Mouse (Mus musculus) right cerebral cortex, adult 18-20 months (tissue): Measurements from ENCODE around the gene Gria2.

Experiments used
- DNase-seq: peaks from one replicate; pipeline ENCODE4 v3.0.0; 2022; ENCODE audit warnings: mixed read lengths

The Gria2 gene

DNA sequence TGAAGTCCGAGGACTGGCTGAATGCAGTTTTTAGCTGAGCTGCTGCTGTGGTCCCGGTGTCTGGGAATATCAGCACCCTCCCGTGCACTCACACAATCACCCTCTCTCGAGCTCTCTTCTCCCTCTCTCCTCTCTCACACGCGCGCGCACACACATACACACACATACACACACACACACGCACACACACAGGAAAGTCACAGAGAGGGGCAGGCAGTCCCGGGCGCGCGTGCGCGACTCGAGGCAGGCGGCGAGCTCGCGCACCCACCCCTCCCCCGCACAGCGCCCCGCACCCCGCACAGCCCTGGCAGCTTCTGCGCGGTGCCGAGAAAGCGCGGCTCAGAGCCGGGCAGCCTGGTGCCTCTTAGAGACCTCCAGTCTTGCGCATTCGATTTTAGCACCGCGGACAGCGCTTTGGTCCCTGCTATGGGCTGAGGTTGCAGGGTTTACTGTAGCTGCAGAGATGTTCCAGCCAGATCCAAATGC, at the start of gene Gria2:
Gria2 (minus strand) TSS at position 240 of the 486 bp plus-strand sequence.
- DNase-seq = peak; percentile 92

DNA sequence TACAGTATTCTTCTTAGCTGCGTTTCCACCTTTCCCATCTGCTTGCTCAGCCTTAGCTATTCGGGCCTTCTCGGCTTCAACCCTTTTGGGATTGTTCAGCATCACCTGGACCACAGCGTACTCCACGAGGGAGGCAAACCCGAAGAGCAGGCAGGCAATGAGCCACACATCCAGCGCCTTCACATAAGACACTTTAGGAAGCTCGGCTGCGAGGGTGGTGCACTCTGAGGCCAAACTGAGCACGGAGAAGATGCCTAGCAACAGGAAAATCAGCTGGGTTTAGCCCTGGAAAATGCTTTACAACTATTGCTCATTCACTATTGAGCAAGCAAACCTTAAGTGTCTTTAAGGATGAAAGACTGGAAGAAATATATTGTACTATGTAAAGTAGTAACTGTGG, 48.3 kb upstream of the Gria2 start:
- no peak for DNase-seq

DNA sequence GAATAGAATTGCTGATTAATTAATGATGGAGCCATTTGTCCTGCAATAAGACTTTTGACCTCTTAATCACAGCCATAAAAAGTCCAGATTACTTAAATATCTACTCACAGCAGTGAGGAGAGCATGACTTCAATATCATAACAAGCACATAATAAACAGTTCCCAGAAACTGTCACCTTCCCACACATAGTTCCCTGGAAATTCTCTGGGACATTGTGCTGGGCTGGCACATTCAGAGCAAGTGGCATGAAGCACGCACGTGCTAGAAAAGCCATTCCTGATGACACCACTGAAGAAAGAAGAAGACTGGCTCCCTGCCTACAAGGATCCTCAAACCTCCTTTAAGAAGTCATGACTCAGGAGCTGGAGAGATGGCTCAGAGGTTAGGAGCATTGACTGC, 43.0 kb upstream of the Gria2 start:
- peak; percentile 28 for DNase-seq

DNA sequence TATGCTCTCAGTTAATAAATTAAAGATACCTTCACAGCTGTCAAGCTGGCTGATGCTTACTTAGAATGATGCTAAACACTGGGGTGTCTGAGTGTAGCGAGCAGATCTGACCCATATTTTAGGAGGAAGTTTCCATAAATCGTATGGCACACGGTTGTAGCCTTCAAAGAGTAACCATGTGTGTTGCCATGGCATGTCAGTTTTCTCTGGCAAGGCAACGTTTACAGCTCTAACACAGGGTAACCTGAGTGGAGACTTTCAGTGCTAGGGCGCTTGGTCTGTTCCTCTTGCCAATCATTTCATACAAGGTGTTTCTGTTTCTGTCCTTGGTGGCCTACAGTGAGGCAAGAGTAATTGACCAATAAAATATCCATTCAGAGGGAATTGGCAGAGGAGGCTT, 37.2 kb upstream of the Gria2 start:
- no peak for DNase-seq

DNA sequence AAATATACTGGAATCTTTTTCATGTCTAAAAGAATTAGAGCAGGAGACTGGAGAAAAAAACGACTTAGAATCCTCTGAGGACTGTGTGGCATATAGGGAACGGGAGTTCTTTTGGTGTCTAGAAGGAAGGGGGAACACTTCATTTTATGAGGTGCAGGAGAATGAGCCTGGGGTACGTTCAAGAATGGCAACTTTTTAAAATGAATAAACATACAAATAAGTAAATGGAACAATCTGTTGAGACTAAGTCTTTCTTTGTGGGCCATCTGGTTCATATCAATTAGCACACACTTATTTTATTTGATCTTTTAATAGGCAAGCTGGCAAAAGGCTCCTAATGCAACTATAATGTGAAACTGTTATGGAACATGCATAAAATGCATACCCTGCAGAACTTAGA, 34.9 kb upstream of the Gria2 start:
- no peak for DNase-seq

DNA sequence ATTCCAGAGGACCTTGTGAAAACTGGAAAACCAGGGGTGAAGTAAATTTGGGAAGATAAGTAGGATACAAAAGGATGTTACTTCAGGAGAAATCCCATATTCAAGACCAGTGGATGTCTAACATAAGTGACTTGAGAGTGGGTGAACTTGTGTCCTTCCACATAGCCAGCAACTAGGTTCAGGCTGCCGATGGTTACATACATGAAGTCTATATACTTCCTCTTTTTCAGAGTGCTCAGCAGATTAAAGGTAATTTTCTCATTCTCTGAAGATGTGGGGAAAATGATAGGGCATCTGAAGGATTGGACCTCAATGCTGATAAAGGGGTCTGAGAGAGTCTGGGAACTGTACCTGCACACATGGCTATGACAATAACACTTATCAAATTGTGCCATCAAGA, 21.3 kb upstream of the Gria2 start:
- no peak for DNase-seq

DNA sequence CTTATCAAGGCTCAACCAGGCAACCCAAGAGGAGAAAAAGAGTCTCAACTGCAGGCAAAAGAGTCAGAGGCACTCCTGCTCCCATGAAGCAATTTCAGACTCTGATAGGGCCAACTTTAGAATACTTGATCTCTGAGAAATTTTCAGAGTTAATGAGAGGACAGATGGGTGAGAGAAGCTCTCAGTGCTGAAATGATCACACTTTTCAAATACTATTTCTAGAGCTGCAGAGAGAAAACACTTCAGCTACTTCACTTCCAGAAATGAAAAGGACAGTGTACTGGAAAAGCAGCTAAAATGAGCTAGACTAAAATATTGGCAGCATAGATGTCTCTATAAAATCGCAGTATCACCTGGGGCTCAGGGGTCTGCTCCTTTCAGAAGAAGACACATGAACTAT, 16.0 kb upstream of the Gria2 start:
- DNase-seq = no peak

DNA sequence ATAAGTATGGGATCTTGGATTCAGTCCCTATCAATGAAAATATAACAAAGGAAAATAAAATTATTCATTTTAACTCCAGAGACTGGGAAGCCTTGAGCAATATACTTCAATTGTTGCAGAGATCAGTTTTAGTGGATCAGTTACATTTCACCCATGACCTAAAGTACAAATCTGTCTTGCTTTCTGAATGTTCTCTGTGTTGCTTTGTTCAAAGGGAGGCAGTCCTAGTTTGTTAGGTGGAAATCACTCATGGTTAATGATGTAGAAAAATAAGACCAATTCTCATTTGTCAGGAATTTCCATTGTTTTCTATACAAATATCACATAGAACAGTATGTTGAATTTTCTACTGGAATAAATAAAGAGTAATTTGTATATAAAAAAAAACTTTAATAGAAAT, 11.1 kb upstream of the Gria2 start:
- DNase-seq = no peak

DNA sequence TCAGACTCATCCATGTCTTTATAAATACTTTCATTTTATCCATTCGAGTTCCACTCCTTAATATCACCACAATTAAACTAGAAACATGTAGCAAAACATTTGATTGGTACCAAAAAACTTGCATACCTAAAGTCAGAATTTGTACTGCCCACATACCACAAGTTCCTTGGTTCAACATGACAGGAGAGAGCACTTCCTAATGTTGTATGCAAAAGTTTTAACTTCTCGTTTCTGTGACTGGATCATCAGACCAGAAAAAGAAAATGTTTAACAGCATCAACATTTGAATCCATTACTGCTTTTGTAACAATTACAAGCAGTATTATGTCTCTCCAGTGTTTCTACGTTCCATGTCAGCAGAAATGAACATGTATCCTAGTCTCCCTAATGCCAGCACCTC, 9.6 kb upstream of the Gria2 start:
- DNase-seq = no peak

DNA sequence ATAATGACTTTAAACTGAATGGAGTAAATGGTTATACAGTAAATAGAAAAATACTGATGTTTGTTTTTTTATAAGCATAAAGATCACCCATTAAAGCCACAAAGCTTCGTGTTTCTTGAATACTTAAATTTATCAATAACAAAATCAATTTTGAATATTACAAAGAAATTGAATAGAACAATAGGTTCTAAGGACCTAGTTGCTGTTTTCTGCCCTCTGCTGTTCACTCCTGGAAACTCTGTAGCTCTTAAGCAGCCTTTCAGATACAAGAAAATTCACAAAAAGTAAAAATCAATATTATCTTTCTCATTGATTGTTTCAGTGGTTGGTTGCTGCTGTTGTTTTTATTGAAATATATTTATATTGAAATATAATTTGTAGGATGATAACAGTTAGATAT, 2.7 kb upstream of the Gria2 start:
- DNase-seq = no peak

DNA sequence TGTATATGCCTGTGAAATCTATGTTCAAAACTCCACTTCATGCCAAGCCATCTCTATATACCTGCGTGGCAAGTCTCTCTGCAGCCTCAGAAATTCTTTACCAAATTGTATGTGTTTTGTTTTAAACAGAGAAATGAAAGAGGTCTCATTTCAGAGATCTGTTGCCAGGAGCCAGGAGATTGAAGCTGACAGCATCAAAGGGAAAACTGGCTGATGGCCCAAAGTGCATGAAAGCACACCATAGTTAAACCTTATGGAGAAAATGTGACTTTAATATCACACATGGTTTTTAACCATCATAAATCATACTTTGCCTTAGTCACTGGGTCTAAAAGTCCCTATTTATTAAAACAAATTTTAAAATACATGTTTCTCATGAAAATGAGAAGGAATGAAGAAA, 1.2 kb upstream of the Gria2 start:
- no peak for DNase-seq

DNA sequence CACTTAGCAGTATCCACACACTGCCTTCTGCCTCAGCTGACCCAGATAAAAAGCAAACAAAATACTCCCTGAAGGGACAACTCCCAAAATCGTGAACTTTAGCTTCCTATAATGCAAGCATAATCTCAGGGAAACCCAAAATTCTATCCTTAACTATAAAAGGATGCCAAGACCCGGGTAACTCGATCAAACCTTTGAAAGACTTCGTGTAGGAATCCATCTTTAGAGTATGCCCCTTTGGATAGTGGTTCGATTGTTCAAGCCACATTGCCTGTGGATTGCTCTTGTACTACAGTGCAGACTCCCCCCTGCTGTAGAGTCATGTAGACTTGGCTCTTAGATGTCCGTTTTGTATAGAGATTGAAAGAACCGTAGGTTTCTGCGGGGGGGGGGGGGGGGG, 576 bp upstream of the Gria2 start:
- DNase-seq = no peak

DNA sequence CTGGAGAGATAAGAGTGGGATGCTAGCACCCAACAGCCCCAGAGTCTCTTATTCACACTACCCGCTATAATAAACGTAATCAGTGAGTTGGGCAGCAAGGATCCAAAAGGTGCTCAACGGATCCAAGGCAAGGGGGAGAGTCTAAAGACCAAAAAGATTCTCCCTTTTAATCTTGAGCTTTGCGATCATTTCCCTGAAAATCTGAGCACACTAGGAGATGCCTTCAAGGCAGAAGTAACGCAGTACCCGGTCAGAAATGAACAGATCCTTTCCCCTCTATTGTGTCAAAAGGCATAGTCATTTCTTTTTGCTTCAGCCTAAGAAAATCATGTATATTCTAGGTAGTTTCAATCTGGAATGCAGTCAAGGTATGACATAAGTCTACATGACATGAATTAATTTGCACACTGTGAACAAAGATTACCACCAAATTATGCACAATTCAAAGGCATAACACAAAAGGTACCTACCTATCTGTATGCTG, 766 bp downstream of the Gria2 start:
- no peak for DNase-seq

DNA sequence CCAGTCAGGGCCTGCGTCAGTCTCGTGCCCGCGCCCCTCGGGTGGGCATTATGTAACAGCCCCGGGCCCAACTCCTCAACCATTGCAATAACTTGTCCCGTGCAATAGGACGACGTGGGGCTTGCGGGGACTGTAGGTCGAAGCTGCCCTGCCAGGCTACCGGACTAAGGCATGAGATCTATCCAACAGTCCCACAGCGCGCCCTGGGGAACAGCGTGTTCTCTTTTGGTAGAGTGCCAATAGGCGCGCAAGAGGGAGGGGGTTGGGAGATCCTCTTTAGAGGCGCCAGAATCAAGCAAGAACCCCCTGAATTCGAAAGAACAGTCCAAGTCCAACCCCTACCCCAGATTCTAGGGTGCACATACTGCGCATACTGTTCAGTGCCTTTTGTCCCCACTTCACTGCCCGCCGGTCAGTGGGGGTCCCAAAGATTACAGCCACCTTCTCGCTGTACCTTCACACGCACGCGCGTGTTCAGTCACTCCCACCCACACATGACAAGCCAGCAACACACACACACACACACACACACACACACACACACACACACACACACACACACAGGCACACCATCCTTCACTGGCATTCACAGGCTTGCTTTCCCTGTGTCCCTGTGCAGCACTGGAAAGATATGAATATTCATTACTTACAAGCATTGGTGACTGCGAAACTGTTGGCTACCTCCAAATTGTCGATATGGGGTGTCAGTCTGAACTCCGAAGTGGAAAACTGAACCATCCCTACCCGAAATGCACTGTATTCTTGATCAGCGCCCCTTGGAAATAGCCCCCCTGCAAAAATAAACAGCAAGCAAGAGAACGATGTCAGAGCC, 1.4 kb downstream of the Gria2 start:
- peak; percentile 71 for DNase-seq

DNA sequence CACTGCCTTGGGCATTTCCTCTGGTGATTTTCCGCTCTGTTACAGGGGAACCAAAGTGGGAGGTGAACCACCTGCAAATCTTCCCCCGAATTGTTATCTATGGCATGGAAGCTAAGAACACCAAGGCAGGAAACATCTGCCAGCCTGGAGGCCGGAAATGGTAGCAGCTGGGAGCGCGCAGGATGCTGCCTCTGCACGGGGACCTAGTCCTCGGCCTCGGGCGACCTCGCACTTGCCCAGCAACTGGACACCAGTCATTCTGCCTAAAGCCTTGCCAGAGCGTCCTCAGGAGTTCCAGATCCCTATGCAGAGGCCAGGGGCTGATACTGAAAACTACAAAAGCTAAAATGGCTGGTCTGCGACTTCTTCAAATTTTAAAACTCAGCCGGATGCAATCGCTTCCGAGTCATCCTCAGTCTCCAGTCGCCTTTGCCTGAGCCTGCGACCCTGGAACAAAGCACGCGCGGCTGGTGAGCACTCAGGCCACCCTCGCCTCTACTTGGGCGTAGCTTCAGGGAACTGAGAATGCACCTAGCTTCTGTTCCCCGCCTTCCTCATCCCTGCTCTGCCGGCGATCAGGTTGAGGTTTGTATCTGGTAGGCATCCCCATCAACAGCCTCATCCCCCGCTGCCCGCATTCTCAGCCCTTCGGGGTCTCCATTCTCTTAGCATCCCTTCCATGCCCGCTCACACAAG, 2.2 kb downstream of the Gria2 start:
- peak; percentile 70 for DNase-seq

DNA sequence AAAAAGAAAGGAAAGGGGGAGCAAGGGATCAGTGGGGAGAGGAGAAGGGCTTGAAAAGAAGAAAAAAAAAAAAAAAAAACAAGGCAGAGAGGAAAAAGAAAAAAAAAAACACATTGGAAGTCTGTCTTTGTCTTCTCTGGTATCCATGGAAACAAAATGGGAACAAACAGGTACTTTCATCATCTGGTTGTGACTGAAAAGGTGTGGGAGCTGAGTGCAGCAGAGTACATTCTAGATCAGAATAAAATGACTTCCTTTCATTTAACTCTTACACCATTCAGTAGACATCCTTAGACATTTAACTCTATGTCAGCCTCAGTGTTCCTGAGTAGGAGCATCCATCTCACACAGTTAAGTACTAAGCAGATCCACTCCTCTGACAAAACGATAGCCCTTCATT, 4.7 kb downstream of the Gria2 start:
- DNase-seq = no peak

DNA sequence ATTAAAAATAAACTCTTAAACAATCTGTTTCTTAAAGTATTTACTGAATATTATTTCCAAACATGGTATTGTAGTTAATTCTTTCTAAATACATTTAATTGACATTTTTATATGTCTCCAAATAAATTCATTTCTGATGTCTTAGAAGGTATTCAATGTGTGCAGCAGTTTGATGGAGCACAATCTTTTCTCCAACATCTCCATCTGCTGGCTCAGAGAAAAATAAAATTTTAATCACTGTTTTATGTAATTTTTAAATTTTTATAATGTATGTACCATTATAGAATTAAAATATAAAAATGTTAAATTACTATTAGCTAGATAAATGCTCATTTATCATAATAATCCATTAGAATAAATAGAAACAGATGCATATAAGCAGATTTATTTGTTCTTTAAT, 5.9 kb downstream of the Gria2 start:
- DNase-seq = no peak

DNA sequence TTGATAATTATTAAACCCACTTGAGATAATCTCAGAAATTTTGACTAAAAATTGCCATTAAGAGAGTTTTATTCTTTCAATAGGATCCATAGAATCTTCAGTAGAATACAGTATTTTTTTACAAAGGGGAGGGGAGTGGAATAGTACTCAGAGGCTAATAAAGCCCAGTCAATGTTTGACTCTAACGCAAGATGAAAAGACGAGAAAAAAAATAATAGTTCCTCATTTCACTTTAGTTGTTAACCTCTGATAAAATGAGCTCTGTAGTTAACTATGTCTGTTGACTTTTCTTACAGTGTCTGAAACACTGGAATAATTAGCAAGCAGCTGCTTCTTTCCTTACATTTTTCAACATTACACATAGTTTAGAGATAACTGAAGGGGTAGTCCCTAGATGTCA, 7.4 kb downstream of the Gria2 start:
- no peak for DNase-seq

DNA sequence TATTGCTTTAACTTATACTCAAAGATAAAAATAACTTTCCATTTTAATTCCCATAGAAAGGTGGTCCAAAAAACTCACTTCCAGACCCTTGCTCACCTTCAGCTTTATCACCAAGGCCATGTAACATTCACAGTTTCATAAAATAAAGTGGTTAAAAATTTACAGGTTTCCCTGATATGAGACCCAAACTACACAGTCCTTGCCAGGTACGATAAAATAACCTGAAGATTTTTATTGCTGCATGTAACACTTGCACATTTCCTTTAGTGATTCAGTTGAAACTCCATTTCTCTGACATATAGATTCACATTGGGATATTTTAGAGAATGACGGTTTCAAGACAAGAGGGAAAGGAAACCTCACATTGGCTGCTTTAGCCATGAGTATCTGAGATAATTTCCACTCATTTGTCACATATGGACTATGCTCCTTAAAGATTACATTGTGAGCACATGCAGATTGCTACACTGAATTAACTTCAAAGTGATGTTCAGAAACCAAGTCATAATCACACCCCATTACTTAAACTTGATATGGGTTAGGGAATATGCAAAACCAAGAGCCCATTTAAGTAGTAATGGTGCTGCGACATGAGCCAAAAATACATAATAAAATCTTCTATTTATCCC, 15.4 kb downstream of the Gria2 start:
- no peak for DNase-seq

DNA sequence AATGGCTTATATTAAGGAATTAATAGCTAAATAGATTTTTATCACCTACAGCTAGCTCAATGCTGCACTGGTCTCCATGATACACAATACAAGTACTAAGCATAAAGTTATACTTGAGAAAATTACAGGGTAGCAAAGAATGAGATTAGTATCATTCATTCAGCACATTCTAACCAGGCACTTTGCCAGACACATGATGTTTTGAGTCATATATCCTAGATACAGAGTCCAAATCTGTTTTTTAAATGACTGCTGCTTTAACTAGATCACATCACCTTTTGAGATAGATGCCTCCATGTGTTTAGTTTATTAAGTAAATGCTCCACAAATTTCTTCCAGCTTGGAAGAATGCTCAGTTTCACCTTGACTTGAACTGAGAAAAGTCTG, 21.5 kb downstream of the Gria2 start:
- no peak for DNase-seq

DNA sequence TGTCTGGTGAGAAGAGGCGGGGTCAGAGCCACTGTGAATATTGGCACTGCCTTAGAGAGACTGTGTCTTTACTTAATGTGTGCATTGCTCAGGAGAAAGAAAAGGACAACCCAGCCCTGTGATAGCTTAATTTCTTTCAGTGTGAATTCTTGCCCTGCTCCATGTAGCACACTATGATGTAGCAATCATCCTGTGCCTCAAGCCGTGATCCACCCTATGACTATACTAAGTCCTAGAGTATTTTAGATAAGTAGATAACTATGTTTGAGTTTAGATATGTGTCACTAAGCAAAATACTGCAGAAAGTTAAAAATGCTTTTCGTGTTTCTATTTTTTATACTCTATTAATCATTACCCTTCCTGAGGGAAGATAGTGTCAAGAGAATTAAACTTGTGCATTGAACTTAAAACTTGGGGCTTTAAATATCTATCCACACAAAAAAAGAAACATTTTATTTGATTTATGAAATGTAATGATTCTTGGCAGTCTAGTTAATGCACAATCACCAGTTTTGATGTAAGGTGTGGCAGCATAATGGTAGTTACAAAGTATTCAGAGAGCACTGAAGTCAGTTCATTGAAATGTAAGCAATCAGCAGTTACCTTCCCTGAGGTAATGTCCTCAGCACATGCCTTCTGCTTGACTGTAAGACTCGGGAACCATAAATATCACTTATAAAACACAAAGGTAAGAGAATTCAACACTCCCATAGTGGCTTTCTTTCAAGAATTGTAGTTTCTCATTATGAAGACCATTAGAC, 22.1 kb downstream of the Gria2 start:
- DNase-seq = no peak

DNA sequence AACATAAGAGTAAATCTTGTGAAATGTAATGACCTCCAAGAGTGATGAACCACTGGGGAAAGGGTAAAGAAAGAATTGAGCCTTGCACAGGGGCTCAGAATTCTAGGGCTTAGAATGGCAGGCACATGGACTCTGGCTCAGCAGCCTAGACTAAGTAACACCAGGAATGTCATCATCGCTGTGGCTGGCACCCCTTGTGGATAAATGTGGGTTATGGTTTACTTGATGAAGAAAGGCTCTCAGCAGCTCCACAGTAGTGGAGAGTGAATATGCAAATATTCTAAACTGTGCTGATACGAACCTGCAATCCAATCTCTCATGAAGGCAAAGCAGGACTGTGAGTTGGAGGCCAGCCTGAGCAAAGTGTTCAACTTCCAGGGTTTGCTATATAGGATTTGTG, 26.0 kb downstream of the Gria2 start:
- peak; percentile 34 for DNase-seq

DNA sequence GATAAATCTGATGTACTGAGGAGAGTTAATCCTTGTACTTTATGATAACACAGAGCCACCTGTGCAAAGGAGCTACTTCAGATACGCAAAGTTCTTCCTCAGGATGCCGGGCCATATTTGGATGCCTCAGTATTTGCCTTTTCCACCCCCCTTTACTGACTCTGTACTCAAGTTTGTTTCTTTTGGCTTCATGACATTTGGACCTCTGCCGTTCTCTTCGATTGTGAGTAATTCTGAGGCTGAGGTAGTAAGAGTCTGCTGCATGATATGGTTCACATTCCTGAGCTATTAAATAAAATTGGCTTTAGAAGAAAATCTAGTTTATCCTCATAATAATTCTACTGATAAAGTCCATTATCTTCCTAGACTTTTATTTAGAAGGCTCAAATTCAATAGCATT, 26.7 kb downstream of the Gria2 start:
- no peak for DNase-seq
